Mouse (Mus musculus) ES-E14 (cell line): ENCODE measurements around the gene Nxpe4. TPM values are rescaled to one million over a fixed set of nuclear protein-coding genes. Genes with fewer than 3 reads are reported as not detected.

Experiments
- DNase-seq: peaks from one replicate; pipeline ENCODE4 v3.0.0-alpha.2; 2013; ENCODE audit warnings: low read depth, low spot score
- H3K27ac ChIP-seq: 2 replicates; pipeline ENCODE4 v1.5.1; 2012; ENCODE audit warnings: low read depth, mild to moderate bottlenecking, low read length, moderate library complexity, mixed read lengths; ENCODE audit not compliant: poor library complexity, insufficient read depth, severe bottlenecking
- H3K36me3 ChIP-seq: 2 replicates; pipeline ENCODE4 v1.6.1; 2012; ENCODE audit warnings: mild to moderate bottlenecking, low read length, moderate library complexity, mixed read lengths; ENCODE audit not compliant: control insufficient read depth, poor library complexity, insufficient read depth, severe bottlenecking
- H3K4me1 ChIP-seq, 2 experiments: fragments of 150-350 bp in 1 of 2; sonication (generic) in 1 of 2; 2 replicates each; pipeline ENCODE4 v1.6.1; 2012; ENCODE audit warnings: low read length in 2 of 2, mild to moderate bottlenecking in 1 of 2, mixed read lengths in 1 of 2; ENCODE audit not compliant: control insufficient read depth in 2 of 2, insufficient read depth in 2 of 2, poor library complexity in 1 of 2
- H3K4me3 ChIP-seq, 2 experiments: fragments of 150-350 bp in 1 of 2; sonication (generic) in 1 of 2; 2 replicates each; pipeline ENCODE4 v1.5.1; 2012; ENCODE audit warnings: low read length in 2 of 2, low read depth in 1 of 2, mild to moderate bottlenecking in 1 of 2, mixed read lengths in 1 of 2; ENCODE audit not compliant: insufficient read depth in 1 of 2, poor library complexity in 1 of 2, severe bottlenecking in 1 of 2
- H3K9ac ChIP-seq: 2 replicates; pipeline ENCODE4 v1.6.1; 2012; ENCODE audit warnings: low read depth, mild to moderate bottlenecking, low read length, mixed read lengths; ENCODE audit not compliant: poor library complexity, insufficient read depth, severe bottlenecking
- H3K9me3 ChIP-seq: fragments of 150-350 bp; sonication (generic); 2 replicates; pipeline ENCODE4 v1.6.1; 2012; ENCODE audit warnings: low read depth, mild to moderate bottlenecking, low read length; ENCODE audit not compliant: control insufficient read depth, insufficient read depth
- CHD2 ChIP-seq: IDR thresholded peaks from 2 replicates; pipeline ENCODE4 v1.6.1; 2014; ENCODE audit warnings: mild to moderate bottlenecking, low read depth, low read length, inconsistent platforms
- HCFC1 ChIP-seq: IDR thresholded peaks from 2 replicates; pipeline ENCODE4 v1.6.1; 2012; ENCODE audit warnings: low read length, inconsistent platforms, borderline replicate concordance; ENCODE audit not compliant: insufficient read depth
- MAFK ChIP-seq: IDR thresholded peaks from 2 replicates; pipeline ENCODE4 v1.6.1; 2014; ENCODE audit warnings: mild to moderate bottlenecking, low read depth, low read length, inconsistent platforms; ENCODE audit not compliant: insufficient read depth
- ZC3H11A ChIP-seq: IDR thresholded peaks from 2 replicates; pipeline ENCODE4 v1.6.1; 2012; ENCODE audit warnings: low read depth, mild to moderate bottlenecking, inconsistent platforms, low read length, borderline replicate concordance
- ZNF384 ChIP-seq: IDR thresholded peaks from 2 replicates; pipeline ENCODE4 v1.6.1; 2012; ENCODE audit warnings: low read depth, low read length, inconsistent platforms
- in situ Hi-C, 2 experiments: fragments of 600-800 bp; cut with MboI; formaldehyde crosslinking; loops; one replicate each; pipeline ENCODE4 v1.15.1; 2025; ENCODE audit warnings: low sequenced_read_pairs in 2 of 2, inconsistent platforms in 1 of 2; ENCODE audit not compliant: unreplicated experiment in 2 of 2
- total RNA-seq: library from RNA; depleted of rRNA; stranded (reverse); fragments of 300-350 nt; gene quantifications from 2 replicates; pipeline ENCODE4 v1.2.3, GENCODE M21; 2012

Nxpe4 gene
- total RNA-seq, 1 experiment: 0.94 TPM

DNA sequence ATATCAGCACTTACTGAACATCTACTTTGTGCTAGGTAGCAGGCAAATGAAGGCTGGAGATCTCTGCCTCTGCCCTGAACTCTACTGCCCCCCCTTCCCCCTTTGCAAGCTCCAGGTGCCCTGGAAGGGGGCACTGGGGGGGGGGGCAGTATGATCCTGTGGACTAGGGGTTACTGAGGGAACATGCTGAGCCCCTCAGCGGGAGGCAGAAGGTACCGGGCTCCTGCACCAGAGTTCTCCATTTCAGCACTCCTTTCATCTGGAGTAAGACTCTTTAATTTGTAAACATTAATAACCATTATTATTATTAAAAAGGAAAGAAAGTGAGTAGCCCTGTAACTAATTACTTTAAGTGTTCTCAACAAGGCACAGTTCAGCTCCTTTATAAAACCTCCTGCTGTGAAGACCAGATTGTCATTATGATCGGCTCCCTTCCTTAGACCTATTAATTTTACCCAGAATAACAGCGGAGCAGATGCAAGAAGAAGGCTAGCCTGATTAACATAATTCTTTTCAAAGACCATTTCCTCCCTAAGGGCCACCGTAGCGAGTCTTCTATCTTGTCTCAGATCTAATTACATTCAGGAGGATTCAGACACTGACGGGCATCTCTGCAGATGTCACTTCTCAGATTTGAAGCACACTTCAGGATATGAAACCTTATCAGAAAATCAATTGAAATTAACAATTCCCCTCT, 21.0 kb downstream of the Nxpe4 start:
- no peaks in the 10 kb centered on the region for H3K36me3 ChIP-seq
- H3K4me1 ChIP-seq: no peaks in the 10 kb centered on the region
- H3K9ac ChIP-seq: no peak overlapping the region
- H3K9me3 ChIP-seq: no peaks in the 10 kb centered on the region
- DNase-seq: no peak
- TF ChIP-seq CHD2 (no peak), ZC3H11A (no peak)
- in situ Hi-C loops: no loop called here
- no peak overlapping the region for H3K4me3 ChIP-seq
- no peak overlapping the region for H3K27ac ChIP-seq

DNA sequence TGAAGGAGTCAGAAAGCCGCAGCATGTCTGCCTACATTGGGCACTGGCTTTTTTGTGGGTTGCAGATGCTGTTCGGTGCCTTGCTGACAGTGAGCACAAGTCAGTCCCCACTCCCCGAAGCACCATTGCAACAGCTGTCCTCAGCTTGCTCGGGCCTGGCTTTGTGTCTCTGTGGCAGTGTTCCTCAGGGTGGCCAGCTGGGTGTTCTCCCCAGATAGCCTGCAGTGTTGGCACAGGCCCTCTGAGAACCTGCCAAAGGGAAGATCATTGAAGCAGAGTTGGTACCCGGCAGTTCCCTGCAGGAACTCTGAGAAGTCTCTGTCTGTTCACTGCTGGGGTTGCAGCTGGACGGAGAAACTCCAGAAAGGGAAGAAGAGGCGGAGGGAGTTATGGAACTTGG, 22.5 kb downstream of the Nxpe4 start:
- no peak overlapping the region for H3K27ac ChIP-seq
- no peak for DNase-seq
- no peaks in the 10 kb centered on the region for H3K9me3 ChIP-seq
- TF ChIP-seq CHD2 (no peak), HCFC1 (no peak), ZC3H11A (no peak), ZNF384 (no peak), MAFK (no peak)
- no peak overlapping the region for H3K4me3 ChIP-seq
- in situ Hi-C loops: no loop called here
- H3K4me1 ChIP-seq: no peaks in the 10 kb centered on the region
- H3K9ac ChIP-seq: no peak overlapping the region
- H3K36me3 ChIP-seq: no peaks in the 10 kb centered on the region

DNA sequence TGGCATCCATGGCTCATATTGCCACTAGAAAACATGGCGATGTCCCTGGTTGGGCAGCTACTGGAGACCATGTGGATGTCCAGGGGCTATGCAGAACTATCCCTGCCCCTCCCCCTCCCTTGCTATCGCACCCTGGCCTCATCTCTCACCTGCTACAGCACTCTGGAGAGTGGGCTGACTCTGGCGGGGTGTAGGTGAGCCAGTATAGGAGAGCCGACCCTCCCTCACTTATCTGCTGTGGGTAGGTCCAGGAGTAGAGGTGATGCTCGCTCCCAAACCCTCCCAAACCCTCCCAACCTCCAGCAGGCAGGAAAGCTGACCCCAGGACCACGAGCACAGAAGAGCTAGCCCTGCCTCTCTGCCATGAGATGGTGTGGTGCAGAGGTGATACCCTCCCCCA, 27.0 kb downstream of the Nxpe4 start:
- in situ Hi-C loops: no loop called here
- Histone ChIP-seq H3K36me3 (no peaks in the 10 kb centered on the region), H3K9me3 (no peaks in the 10 kb centered on the region), H3K27ac (no peak overlapping the region), H3K4me3 (no peak overlapping the region), H3K9ac (no peak overlapping the region), H3K4me1 (no peaks in the 10 kb centered on the region)
- TF ChIP-seq HCFC1 (no peak), ZNF384 (no peak), CHD2 (no peak), MAFK (no peak), ZC3H11A (no peak)
- no peak for DNase-seq

DNA sequence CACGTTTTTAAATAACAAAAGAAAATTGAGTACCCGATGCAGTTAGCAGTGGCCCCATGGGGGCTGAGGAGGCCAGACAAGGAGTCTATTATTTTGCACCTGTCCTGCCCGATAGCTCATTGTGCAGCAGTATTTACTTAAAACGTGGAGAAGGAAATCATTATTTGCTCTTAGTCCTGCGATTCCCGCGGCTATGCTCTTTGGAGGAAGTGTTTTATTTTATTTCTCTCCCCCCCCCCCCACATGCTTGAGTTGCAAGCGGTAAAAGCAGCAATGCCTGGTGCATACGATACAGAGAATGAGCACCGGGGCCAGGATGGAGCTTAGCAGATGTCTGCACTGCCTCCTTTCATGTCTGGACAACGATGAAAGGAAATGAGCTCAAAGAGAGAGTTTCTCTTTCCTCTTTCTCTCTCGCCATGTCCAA, 35.6 kb downstream of the Nxpe4 start:
- Histone ChIP-seq H3K27ac (no peak overlapping the region), H3K9me3 (no peaks in the 10 kb centered on the region)
- in situ Hi-C loops: no loop called here

DNA sequence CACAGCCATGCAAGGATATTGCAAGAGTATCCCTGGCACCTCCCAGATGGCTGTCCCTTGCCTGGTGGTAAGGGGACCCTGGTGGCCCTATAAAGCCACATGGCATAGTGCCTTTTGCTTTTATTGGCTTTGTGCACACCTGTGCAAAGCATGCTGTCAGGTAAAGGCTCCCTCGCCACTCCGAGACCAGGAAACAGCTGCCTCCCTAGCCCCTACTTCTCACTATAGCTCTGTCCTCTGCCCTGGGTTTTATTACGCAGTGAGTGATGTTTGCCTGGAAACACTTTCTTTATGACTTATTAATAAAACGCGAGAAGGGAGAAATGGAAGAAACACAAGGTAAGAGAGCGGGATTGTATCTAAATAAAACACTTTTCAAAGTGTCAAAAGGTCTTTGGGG, 49.1 kb downstream of the Nxpe4 start:
- Histone ChIP-seq H3K36me3 (no peaks in the 10 kb centered on the region), H3K27ac (no peak overlapping the region), H3K4me1 (no peaks in the 10 kb centered on the region), H3K9me3 (no peaks in the 10 kb centered on the region), H3K4me3 (no peak overlapping the region), H3K9ac (no peak overlapping the region)
- in situ Hi-C loops: no loop called here
- TF ChIP-seq ZNF384 (no peak), MAFK (no peak), CHD2 (no peak), ZC3H11A (no peak), HCFC1 (no peak)
- no peak for DNase-seq

More for the DNA sequence above, 35.6 kb downstream of the Nxpe4 start:
- peaks cover 5 to 8% of the 10 kb centered on the region in 2 experiments; a peak in 3 of 4 replicates for H3K4me1 ChIP-seq
- no peak for TF ChIP-seq CHD2
- no peak for TF ChIP-seq MAFK
- no peak for TF ChIP-seq ZC3H11A
- no peak for TF ChIP-seq ZNF384
- TF ChIP-seq HCFC1: no peak
- H3K36me3 ChIP-seq: no peaks in the 10 kb centered on the region
- no peak overlapping the region for H3K4me3 ChIP-seq
- DNase-seq: peak; percentile 13
- H3K9ac ChIP-seq: no peak overlapping the region
